Mouse (Mus musculus) G1E (cell line): ENCODE results near the gene Mef2c.

Experiments used
- CTCF ChIP-seq: IDR thresholded peaks from 2 replicates; pipeline ENCODE4 v1.5.1; 2012; ENCODE audit warnings: low read depth, low read length, inconsistent platforms, mixed read lengths
- POLR2AphosphoS5 ChIP-seq: IDR thresholded peaks from 2 replicates; pipeline ENCODE4 v1.6.1; 2012; ENCODE audit warnings: low read depth, low read length, inconsistent platforms; ENCODE audit not compliant: insufficient replicate concordance

- TF ChIP-seq CTCF (no peak), POLR2AphosphoS5 (no peak)
These were observed 37.1 kb upstream of the Mef2c start for GRCm38 (mm10) chr13:83466756-83467155.
